Mouse (Mus musculus) spleen, adult 2 months (tissue): ENCODE measurements around the gene Kif23.

Experiments used
- CTCF ChIP-seq: fragments of 200-500 bp; IDR thresholded peaks from 2 replicates; pipeline ENCODE4 v1.5.1; 2011; ENCODE audit warnings: mild to moderate bottlenecking, inconsistent platforms; ENCODE audit not compliant: insufficient read depth, insufficient read length, insufficient replicate concordance; ENCODE audit errors: extremely low read depth
- POLR2A ChIP-seq: fragments of 200-500 bp; IDR thresholded peaks from 2 replicates; pipeline ENCODE4 v1.6.1; 2011; ENCODE audit warnings: low read depth, low read length, inconsistent platforms

DNA sequence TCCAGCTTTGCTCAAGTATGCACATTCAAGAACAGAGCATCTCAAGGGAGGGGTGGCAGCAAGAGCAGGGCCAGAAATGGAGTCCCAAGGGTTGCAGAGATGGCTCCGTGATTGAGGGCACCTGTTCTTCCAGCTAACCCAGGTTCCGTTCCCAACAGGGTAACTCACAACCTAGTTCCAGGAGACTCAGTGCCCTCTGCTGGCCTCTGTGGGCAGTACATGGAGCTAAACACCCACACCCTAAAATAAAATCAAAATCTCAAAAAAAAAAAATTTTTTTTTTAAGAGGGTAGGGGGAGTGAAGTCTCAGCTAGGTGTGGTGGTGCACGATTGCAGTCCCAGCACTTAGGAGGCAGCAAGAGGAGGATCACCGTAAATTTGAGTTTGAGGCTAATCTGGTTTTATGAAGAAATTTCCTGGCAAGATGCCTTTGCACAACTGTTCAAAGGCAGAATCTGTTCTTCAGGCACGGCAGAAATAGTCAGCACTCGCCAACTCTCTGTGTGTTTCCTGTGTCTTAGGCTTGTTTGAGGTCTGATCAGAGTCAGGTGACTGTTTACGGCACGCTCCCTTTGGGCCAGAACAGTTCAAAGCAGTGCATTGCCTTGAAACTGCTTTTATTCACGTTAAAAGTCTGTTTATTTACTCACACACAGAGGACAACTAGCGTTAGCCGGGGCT is 38.7 kb upstream of the Kif23 start:
- TF ChIP-seq POLR2A (no peak), CTCF (peak; percentile 69; the same call in 1 of the 2 replicates)
